Mouse (Mus musculus) heart, adult 11 months (tissue): ENCODE data around the gene Adam17.

Source experiments
- DNase-seq: peaks from one replicate; pipeline ENCODE4 v3.0.0; 2022

Adam17 gene

GRCm38 (mm10) chr12:21305741-21306140, 67.7 kb downstream of the Adam17 start:
- no peak for DNase-seq

- DNase-seq, result peak; percentile 80
Measured at GRCm38 (mm10) chr12:21302361-21302783, 71.1 kb downstream of the Adam17 start.

- no peak for DNase-seq
Measured at GRCm38 (mm10) chr12:21301932-21302331, 71.5 kb downstream of the Adam17 start.

- peak; percentile 89 for DNase-seq
Measured at GRCm38 (mm10) chr12:21301324-21301723, 72.1 kb downstream of the Adam17 start.

- peak; percentile 84 for DNase-seq
Measured at GRCm38 (mm10) chr12:21298856-21299255, 74.6 kb downstream of the Adam17 start.

- DNase-seq, result no peak
Measured at GRCm38 (mm10) chr12:21289651-21290050, 83.8 kb downstream of the Adam17 start.

GRCm38 (mm10) chr12:21288716-21289395, 84.6 kb downstream of the Adam17 start:
- no peak for DNase-seq

- DNase-seq, result no peak
Measured at GRCm38 (mm10) chr12:21286712-21287650, 86.5 kb downstream of the Adam17 start.

GRCm38 (mm10) chr12:21286243-21286622, 87.2 kb downstream of the Adam17 start, which contains the start of gene Itgb1bp1:
Gene Itgb1bp1, minus strand, starts transcription at chr12:21286284.
- DNase-seq, result peak; percentile 100

GRCm38 (mm10) chr12:21285508-21286242, 87.8 kb downstream of the Adam17 start:
- DNase-seq, result no peak

GRCm38 (mm10) chr12:21284761-21285441, 88.5 kb downstream of the Adam17 start, which contains the start of gene Cpsf3:
Gene Cpsf3, plus strand, starts transcription at chr12:21285391.
- DNase-seq, result no peak

- no peak for DNase-seq
Measured at GRCm38 (mm10) chr12:21277352-21277864, 96.0 kb downstream of the Adam17 start.

- no peak for DNase-seq
Measured at GRCm38 (mm10) chr12:21274446-21274845, 99.0 kb downstream of the Adam17 start.
